Mouse (Mus musculus) hindbrain, embryonic 13.5 days (tissue): ENCODE measurements around the gene Rbpj. TPM values are rescaled to one million over a fixed set of nuclear protein-coding genes. Genes with fewer than 3 reads are reported as not detected.

Experiments
- ATAC-seq: fragments of 200-750 bp; cut with Nextera tagmentation; 2 replicates; pipeline ENCODE4 v1.8.0; 2017; ENCODE audit warnings: moderate TSS enrichment; ENCODE audit not compliant: low FRiP score
- H3K27ac ChIP-seq: fragments of 300-500 bp; sonication (generic); 2 replicates; pipeline ENCODE4 v1.5.1; 2015; ENCODE audit warnings: inconsistent platforms, mild to moderate bottlenecking, moderate library complexity
- H3K27me3 ChIP-seq: fragments of 300-500 bp; sonication (generic); 2 replicates; pipeline ENCODE4 v1.6.1; 2015; ENCODE audit warnings: mild to moderate bottlenecking, inconsistent platforms
- H3K36me3 ChIP-seq: fragments of 300-500 bp; sonication (generic); 2 replicates; pipeline ENCODE4 v1.6.1; 2015; ENCODE audit warnings: mild to moderate bottlenecking, inconsistent platforms
- H3K4me1 ChIP-seq: fragments of 300-500 bp; sonication (generic); replicated peaks from 2 replicates; pipeline ENCODE4 v1.6.1; 2015; ENCODE audit warnings: inconsistent platforms
- H3K4me2 ChIP-seq: fragments of 300-500 bp; sonication (generic); 2 replicates; pipeline ENCODE4 v1.6.1; 2015; ENCODE audit warnings: inconsistent platforms, mild to moderate bottlenecking, moderate library complexity
- H3K4me3 ChIP-seq: fragments of 300-500 bp; sonication (generic); 2 replicates; pipeline ENCODE4 v1.5.1; 2015; ENCODE audit warnings: mild to moderate bottlenecking, inconsistent platforms
- H3K9ac ChIP-seq: fragments of 300-500 bp; sonication (generic); 2 replicates; pipeline ENCODE4 v1.6.1; 2015; ENCODE audit warnings: mild to moderate bottlenecking, inconsistent platforms
- H3K9me3 ChIP-seq: fragments of 300-500 bp; sonication (generic); 2 replicates; pipeline ENCODE4 v1.6.1; 2016; ENCODE audit warnings: inconsistent platforms
- WGBS: fragments of 180-500 bp; shearing (Covaris S2); methylation state at CpG from one replicate; pipeline ENCODE4 v1.1.7; 2015; 5-methylcytosine and 5-hydroxymethylcytosine counted together
- polyA plus RNA-seq: library from polyadenylated mRNA; unstranded; fragments of >200 nt; fragmentation: Nextera tagmentation; extraction: Ambion mirVana; gene quantifications from 2 replicates; pipeline ENCODE4 v1.2.1, GENCODE M21; 2015

Rbpj gene
- polyA plus RNA-seq, result 38.1 and 39.9 TPM in 2 replicates

GRCm38 (mm10) chr5:53465883-53466282 is at the start of gene Rbpj:
Gene Rbpj (plus strand): TSS chr5:53466152.
- H3K27ac ChIP-seq, result no peak within 1 kb of the TSS

GRCm38 (mm10) chr5:53420777-53421176 is 45.2 kb upstream of the Rbpj start:
- Histone ChIP-seq H3K4me2 (no peak overlapping the region), H3K9ac (no peak overlapping the region), H3K9me3 (no peaks in the 10 kb centered on the region), H3K4me1 (no peaks in the 10 kb centered on the region), H3K27ac (no peak overlapping the region), H3K36me3 (no peaks in the 10 kb centered on the region), H3K27me3 (no peaks in the 10 kb centered on the region), H3K4me3 (no peak overlapping the region)
- no peak for ATAC-seq
- 88% methylated on average over 1 of the region's 1 CpGs for WGBS

More at GRCm38 (mm10) chr5:53465883-53466282, at the start of gene Rbpj:
- H3K36me3 ChIP-seq, result no peaks in the 10 kb centered on the region
- 86% methylated on average over 9 of the region's 9 CpGs for WGBS
- no peak within 1 kb of the TSS for H3K9ac ChIP-seq
- H3K4me3 ChIP-seq, result no peak within 1 kb of the TSS
- 0 out of 2 replicates have a peak, but pooled peaks cover 4% of the 10 kb centered on the region for H3K27me3 ChIP-seq
- H3K9me3 ChIP-seq, result no peaks in the 10 kb centered on the region
- H3K4me2 ChIP-seq, result no peak within 1 kb of the TSS
- ATAC-seq, result no peak
- peaks cover 10% of the 10 kb centered on the region; the same call in 1 of the 2 replicates for H3K4me1 ChIP-seq

- Histone ChIP-seq H3K4me1 (no peaks in the 10 kb centered on the region), H3K4me3 (no peak overlapping the region), H3K36me3 (no peaks in the 10 kb centered on the region), H3K27me3 (no peaks in the 10 kb centered on the region), H3K27ac (no peak overlapping the region), H3K4me2 (no peak overlapping the region), H3K9me3 (no peaks in the 10 kb centered on the region), H3K9ac (no peak overlapping the region)
- WGBS, result 88% methylated on average over 4 of the region's 4 CpGs
- no peak for ATAC-seq
Observed at GRCm38 (mm10) chr5:53421291-53421690, 44.7 kb upstream of the Rbpj start.

- Histone ChIP-seq H3K4me2 (no peak overlapping the region), H3K27me3 (no peaks in the 10 kb centered on the region), H3K27ac (no peak overlapping the region), H3K36me3 (no peaks in the 10 kb centered on the region), H3K9ac (no peak overlapping the region), H3K4me1 (no peaks in the 10 kb centered on the region), H3K4me3 (no peak overlapping the region), H3K9me3 (no peaks in the 10 kb centered on the region)
- no peak for ATAC-seq
- WGBS, result 87% methylated on average over 4 of the region's 4 CpGs
Observed at GRCm38 (mm10) chr5:53427411-53427810, 38.5 kb upstream of the Rbpj start.

GRCm38 (mm10) chr5:53429683-53430477 is 36.1 kb upstream of the Rbpj start:
- Histone ChIP-seq H3K9me3 (no peaks in the 10 kb centered on the region), H3K4me2 (no peak overlapping the region), H3K36me3 (no peaks in the 10 kb centered on the region), H3K27me3 (no peaks in the 10 kb centered on the region), H3K9ac (no peak overlapping the region), H3K4me3 (no peak overlapping the region), H3K4me1 (no peaks in the 10 kb centered on the region), H3K27ac (no peak overlapping the region)
- ATAC-seq, result no peak
- 88% methylated on average over 10 of the region's 10 CpGs for WGBS

- WGBS, result 82% methylated on average over 4 of the region's 4 CpGs
- Histone ChIP-seq H3K4me1 (no peaks in the 10 kb centered on the region), H3K27me3 (no peaks in the 10 kb centered on the region), H3K36me3 (no peaks in the 10 kb centered on the region), H3K4me3 (no peak overlapping the region), H3K9me3 (no peaks in the 10 kb centered on the region), H3K27ac (no peak overlapping the region), H3K9ac (no peak overlapping the region), H3K4me2 (no peak overlapping the region)
- ATAC-seq, result no peak
Observed at GRCm38 (mm10) chr5:53432451-53432850, 33.5 kb upstream of the Rbpj start.

- Histone ChIP-seq H3K9me3 (no peaks in the 10 kb centered on the region), H3K27ac (no peak overlapping the region), H3K36me3 (no peaks in the 10 kb centered on the region), H3K9ac (no peak overlapping the region), H3K4me1 (no peaks in the 10 kb centered on the region), H3K4me3 (no peak overlapping the region), H3K4me2 (no peak overlapping the region), H3K27me3 (no peaks in the 10 kb centered on the region)
- no peak for ATAC-seq
- WGBS, result 90% methylated on average over 6 of the region's 6 CpGs
Observed at GRCm38 (mm10) chr5:53436905-53437632, 28.9 kb upstream of the Rbpj start.

- ATAC-seq, result no peak
- H3K4me1 ChIP-seq, result no peaks in the 10 kb centered on the region
- H3K27ac ChIP-seq, result no peak overlapping the region
- no peaks in the 10 kb centered on the region for H3K36me3 ChIP-seq
- 84% methylated on average over 4 of the region's 4 CpGs for WGBS
- H3K9me3 ChIP-seq, result no peaks in the 10 kb centered on the region
- no peak overlapping the region for H3K4me3 ChIP-seq
- H3K4me2 ChIP-seq, result no peak overlapping the region
- H3K9ac ChIP-seq, result no peak overlapping the region
- H3K27me3 ChIP-seq, result no peaks in the 10 kb centered on the region
Observed at GRCm38 (mm10) chr5:53437767-53438166, 28.2 kb upstream of the Rbpj start.

GRCm38 (mm10) chr5:53438268-53438667 is 27.7 kb upstream of the Rbpj start:
- Histone ChIP-seq H3K27me3 (no peaks in the 10 kb centered on the region), H3K9me3 (no peaks in the 10 kb centered on the region), H3K4me3 (no peak overlapping the region), H3K4me1 (no peaks in the 10 kb centered on the region), H3K4me2 (no peak overlapping the region), H3K36me3 (no peaks in the 10 kb centered on the region), H3K27ac (no peak overlapping the region), H3K9ac (no peak overlapping the region)
- 91% methylated on average over 3 of the region's 3 CpGs for WGBS
- no peak for ATAC-seq

- Histone ChIP-seq H3K4me3 (no peak overlapping the region), H3K36me3 (no peaks in the 10 kb centered on the region), H3K9ac (no peak overlapping the region), H3K27me3 (no peaks in the 10 kb centered on the region), H3K27ac (no peak overlapping the region), H3K4me2 (no peak overlapping the region), H3K4me1 (no peaks in the 10 kb centered on the region), H3K9me3 (no peaks in the 10 kb centered on the region)
- 90% methylated on average over 3 of the region's 3 CpGs for WGBS
- no peak for ATAC-seq
Observed at GRCm38 (mm10) chr5:53439655-53440054, 26.3 kb upstream of the Rbpj start.

GRCm38 (mm10) chr5:53444030-53444429 is 21.9 kb upstream of the Rbpj start:
- no peak for ATAC-seq
- no peaks in the 10 kb centered on the region for H3K4me1 ChIP-seq
- no peaks in the 10 kb centered on the region for H3K27me3 ChIP-seq
- H3K9me3 ChIP-seq, result no peaks in the 10 kb centered on the region
- WGBS, result 93% methylated on average over 5 of the region's 5 CpGs
- no peak overlapping the region for H3K9ac ChIP-seq
- H3K4me2 ChIP-seq, result no peak overlapping the region
- H3K36me3 ChIP-seq, result no peaks in the 10 kb centered on the region
- H3K4me3 ChIP-seq, result no peak overlapping the region
- H3K27ac ChIP-seq, result no peak overlapping the region

- 70% methylated on average over 9 of the region's 9 CpGs for WGBS
- H3K27ac ChIP-seq, result no peak overlapping the region
- H3K9me3 ChIP-seq, result no peaks in the 10 kb centered on the region
- no peaks in the 10 kb centered on the region for H3K27me3 ChIP-seq
- no peak overlapping the region for H3K4me2 ChIP-seq
- no peak for ATAC-seq
- no peaks in the 10 kb centered on the region for H3K4me1 ChIP-seq
- H3K36me3 ChIP-seq, result no peaks in the 10 kb centered on the region
- no peak overlapping the region for H3K9ac ChIP-seq
- no peak overlapping the region for H3K4me3 ChIP-seq
Observed at GRCm38 (mm10) chr5:53450945-53451344, 15.0 kb upstream of the Rbpj start.
